Mouse (Mus musculus): Measurements from ENCODE around the gene Zfp503.

Gene Zfp503

DNA sequence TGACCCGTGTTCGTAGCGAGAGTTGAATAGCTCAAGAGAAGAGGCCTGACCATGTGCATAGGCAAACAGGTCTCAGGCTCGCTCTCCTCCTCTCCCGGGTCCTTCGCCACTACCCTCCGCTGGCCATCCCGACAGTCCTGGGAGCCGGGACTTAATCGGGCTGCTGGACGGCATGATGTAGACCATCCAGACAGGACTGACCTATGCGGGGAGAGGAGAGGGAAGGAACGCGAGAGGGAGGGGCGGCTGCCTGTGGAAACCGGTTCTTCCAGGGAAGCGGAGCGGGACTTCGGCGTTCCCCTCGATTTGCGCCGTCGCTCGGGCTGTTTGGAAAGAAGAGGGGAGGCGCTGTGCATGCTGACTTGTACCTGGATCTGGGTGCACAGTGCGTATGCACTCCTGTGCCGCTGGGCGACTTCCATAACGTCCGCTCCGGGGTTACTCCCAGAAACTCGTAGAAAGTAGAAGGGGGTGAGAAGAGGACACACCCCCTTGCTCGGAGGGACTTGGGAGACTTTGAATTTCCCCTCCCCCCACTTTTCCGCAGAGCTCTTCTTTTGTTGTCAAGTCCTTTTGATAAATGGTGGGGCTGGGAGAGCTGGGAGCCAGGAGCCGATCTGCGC lies at the start of gene Zfp503:
Gene Zfp503, minus strand, starts transcription at position 311 of the 623 bp plus-strand sequence.
- DNase-seq = no peak

DNA sequence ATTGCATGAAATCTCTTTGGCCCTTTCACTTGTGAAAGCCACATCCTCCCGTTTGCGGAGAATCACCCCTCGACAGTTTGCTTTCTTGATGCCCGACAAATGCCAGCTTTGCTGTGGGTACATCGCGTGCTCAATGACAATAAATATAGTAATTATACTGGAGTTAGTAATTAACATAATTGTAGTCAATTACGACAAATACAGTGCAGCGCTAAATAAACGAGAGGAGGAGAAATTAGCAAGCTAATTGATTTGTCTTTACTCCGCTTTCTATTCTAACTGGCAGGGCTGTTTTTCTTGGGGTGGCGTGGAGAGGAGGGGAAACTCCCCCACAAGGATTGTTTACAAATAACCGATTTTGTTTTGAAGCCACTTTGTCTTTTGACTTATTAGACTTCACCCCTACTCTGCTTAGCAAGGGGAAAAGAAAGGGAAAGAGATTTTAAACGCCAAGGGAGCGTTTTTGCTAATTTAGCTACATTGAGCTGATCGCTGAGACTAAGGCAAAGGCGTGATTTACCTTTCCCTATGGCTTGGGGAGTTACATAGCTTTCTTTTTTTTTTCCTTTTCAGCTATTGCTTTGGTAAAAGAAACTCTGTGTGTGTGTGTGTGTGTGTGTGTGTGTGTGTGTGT lies 48.2 kb upstream of the Zfp503 start:
- DNase-seq = no peak

DNA sequence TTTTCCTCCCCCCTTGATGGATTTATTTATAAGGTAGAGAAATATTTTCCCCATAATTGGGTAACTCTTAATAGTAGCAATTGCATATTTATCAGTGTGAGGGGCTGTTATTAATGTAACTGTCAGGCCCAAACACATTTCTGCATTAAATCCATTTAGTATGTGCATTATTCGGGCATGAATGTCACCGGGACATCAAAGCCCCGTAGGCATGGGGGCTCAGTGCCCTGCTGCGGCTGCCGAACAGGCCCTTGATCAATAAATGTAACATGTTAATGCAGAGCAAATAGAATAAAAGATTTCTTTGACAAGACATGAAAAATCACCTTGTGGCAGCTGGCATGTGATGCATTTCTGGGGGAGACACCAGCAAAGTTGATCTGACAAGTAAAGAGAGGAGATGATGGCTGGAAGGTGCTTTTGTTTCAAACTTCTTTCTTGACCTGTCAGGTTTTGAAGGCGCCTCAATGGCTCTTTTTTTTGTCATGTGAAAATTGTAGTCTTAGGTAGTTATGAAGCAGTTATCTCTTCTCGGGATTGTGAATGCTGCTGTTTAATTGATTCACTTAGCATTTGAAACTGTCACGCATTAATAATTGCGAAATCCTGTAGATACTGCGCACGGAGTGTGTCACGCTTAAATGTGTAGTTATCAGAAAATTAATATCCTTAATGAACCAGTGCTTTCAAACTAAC lies 47.5 kb upstream of the Zfp503 start:
- DNase-seq = no peak

DNA sequence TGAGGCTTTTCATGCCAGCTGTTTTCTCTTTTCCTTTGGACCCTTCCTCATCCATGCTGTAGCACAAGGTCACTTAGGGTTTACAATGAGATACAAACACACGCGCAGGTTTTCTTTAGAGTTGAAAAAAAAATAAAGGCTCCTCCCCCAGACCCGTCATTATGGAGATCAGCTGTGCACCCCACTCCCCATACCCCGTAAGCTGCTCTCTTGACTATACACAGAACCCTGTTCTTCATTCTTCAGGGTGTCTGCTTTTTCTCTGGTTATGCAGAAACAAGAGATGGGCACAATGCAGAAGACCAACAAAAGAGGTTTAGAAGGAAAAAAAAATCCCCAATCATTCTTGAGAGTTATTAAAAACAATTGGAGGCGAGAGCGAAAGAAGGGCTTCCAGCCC lies 46.9 kb upstream of the Zfp503 start:
- DNase-seq = no peak

DNA sequence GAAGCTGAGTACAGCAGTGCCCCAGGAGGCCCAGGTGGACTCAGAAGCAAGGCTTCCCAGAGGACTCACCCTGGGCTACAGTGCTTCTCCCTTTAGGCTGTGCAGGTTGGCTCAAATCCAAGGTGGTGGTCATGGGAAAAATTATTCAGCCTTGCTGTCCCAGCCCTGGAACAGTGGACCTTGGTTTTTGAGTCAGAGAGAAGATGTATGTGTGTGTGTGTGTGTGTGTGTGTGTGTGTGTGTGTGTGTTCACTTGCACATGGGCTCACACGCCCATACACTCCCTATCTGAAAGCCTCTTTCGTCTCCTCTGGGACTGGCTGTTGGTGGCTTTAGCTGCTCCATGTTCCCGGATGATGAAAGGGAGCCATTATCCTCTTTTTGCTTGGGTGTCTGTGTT lies 46.5 kb upstream of the Zfp503 start:
- DNase-seq = no peak

DNA sequence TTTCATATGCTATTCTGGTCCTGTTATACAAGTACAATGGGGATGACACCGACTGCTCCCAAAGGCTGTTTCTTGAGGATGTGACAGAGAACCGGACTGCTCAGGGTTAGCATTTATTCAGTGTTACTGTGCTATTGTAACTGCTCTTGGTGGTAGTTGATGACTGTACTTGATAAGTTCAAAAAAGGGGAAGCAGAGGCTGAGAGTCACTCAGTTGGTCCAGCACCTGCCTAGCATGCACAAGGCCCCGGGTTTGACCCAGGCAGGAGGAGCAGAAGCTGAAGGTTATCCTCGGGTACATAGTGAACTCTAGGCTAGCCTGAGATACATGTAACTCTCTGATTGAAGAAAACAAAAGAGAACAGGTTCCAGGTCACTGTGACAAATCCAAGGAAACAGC lies 34.1 kb upstream of the Zfp503 start:
- DNase-seq = no peak

DNA sequence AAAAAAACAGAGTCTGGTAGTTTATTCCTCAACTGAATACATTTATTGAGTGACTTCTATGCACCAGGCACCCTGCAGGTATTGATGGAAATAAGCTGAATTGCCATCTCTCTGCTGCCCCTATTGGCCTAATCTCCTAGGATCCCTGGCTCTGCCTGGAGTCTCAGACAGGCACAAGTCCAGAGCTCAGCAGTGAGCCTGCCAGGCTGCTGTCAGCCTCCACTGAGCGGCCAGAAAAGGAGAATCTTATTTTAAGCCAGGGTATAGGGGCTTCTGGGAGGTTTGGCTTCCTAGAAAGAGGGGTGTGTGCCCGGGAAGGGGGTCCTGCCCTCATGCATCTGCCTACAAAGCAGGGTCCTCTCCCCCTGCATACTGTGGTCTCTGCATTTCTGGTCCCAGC lies 31.5 kb upstream of the Zfp503 start:
- DNase-seq = peak; percentile 12

DNA sequence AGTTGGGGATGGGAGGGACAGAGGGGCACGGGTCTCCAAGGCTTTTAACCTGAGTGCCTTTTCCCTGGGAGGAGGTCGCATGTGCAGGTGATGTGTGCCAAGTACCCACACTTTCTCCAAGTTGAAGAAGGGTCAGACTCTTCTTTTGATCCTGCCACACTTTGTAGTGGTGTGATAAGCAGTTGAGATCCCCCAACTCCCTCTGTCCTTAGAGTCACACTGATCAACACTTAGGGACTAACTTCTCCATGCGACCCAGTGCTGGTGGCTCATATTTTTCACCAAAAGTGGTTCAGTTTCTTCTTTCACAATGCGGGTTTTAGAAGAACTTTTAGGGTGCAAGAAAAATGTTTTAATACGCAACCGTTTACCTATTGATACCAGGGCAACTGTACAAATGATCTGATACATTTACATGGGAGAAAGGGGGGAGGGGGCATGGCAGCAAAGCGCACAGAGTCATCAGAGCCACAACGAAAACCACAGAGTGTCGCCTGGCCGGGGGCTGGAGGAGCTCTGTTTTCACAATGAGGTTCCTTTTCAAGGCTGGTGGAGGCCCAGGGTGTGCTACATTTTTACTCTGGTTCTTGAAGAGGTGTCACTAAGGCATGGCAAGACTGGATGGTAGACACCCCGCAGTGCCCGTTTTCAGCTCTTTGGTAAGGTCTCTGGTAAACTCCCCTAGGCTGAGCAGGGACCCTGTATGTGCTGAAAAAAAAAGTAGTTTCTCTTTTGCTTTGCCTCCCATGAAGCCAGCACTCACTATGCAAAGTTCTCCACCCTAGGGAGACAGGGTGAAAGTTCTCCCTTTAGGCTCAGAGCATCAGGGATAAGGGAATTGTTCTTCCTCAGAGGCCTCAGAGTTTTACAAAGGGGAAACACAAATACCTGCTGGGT lies 30.8 kb upstream of the Zfp503 start:
- DNase-seq = no peak

DNA sequence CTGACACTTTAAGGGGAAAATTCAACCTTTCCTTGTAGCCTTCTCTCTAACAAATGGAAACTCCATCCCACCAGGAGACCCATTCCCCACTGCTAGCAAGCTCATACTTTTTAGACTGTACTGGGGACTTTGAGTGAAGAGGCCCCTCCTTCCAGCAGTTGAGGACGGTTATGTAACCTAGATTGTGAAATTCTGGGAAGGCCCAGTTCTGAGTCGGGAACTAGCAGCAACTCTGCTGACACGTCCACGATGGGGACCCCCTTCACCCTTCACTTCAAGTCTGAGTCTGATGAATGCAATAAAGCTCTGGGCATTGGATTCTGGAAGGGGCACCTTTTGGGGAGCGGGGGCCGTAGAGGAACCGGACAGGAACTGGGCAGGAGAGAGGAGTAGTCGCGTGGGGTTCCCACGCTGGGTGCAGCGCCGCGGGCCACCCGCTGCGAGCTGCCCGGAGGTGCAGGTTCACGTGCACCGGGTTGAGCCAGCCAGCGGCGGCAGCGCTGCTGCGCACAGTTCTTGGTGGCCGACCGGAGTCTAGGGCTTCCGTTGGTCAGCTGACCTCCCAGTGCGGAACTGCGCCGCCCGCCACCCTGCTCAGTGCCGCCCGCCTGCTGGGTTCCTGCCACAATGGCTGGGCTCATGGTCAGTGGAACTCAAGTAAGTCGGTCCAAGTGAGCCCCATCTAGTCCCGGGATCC lies 30.0 kb upstream of the Zfp503 start, which contains the start of gene Lrmda:
Gene Lrmda, plus strand, starts transcription at position 461 of the 697 bp plus-strand sequence.
- DNase-seq = peak; percentile 2

DNA sequence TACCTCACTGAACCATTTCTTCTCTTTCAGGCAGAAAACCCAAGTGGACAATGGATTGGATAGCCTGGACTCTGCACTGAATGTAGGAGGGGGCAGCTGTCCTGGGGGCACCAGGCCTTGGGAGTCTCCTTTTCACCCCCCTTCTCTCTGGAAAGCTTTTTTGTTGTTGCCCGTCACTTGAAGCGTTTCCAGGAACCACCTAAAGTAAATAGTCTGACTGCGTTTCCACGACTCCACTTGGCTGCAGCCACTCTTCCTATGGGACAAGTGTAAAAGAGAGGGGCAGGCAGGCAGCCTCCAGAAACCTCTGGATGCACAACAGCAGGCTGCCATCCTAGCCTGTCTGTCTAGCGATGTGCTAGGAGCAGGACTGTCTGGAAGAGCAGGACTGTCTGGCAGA lies 27.6 kb upstream of the Zfp503 start:
- DNase-seq = no peak

DNA sequence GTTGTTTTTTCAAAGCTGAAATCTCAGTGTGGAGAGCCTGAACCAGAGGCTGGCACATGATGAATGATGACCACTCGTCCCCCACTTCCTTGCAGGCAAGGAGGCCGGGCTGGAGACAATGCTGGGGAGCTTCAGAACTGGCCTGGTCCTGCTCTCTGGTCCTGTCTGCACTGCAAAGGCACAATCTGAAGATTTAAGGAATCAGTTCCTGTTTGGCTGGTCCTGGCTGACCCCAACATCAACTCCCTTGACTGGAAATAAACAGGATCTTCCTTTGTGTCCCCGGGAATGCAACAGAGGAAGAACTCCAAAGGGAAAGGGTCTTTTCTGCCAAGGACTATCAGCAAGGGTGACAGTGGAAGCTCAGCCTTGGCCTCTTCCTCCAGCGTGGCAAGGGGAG lies 25.4 kb upstream of the Zfp503 start:
- no peak for DNase-seq

DNA sequence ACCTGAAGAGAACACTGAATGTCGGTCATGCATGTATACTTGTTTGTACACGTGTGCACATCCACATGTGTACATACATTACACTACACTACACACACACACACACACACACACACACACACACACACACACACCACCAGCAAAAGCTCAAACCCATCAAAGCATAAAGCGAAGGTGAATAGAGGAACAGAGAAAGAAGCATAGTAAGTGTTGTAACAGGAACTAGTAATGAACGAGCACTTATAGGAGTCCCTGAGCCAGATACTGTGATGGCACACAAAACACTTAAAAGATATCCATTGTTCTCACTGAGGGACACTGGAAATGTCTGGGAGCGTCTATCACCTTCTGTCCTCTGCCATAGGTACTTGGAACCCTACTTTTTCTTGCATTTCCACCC lies 24.9 kb upstream of the Zfp503 start:
- DNase-seq = no peak

DNA sequence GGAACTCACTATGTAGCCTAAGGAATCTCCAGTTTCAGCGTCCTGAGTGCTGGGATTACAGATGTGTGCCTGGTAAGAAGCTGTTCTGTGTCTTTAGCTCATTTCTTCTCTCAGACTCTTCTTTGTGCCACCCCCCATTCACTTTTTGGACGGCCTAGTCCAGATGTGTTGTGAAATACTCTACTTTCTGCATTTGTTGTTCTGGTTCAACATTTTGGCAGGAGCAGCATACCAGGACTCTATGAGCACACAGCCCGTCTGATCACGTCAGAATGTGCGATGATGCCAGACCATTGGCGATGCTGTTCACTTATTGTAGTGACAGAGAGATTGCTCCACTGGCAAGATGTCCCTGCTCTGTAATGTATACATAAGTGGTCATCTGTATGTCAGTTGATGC lies 17.6 kb upstream of the Zfp503 start:
- no peak for DNase-seq

DNA sequence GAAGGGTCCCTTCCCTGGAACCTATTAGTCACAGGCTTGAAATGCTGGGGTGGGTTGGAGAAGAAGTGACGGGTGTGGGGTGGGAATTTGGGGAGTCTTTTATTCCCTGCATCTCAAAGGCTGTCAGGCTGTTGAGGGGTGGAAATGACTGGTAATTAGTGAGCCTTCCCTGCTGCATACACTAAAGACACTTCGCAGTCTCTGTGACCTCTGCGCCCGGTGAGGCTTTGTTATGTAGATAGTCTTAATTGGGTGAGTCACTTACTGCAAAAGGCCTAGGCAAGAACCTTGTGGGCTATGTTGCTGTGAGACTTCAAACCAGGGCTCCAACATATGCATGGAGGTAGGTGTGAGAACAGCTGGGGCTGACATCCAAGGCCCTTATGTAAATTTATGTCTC lies 15.5 kb upstream of the Zfp503 start:
- no peak for DNase-seq

DNA sequence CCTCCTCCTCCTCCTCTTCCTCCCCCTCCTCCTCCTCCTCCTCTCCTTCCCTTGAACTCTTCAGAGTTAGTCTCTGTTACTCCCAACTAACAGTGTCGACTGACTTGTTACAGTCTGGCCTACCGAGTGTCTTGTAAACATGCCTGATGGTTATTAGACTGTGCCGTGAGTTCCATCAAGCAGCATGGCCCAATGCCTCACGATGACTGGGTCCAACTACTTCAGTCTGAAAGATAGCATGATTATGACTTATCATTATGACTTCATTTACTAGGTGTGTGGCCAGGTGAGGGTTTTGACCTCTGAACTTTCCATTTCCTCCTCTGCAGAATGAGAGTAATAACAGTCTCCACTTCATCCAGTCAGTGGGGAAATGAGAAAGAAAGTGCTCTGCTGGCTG lies 14.2 kb upstream of the Zfp503 start:
- no peak for DNase-seq

DNA sequence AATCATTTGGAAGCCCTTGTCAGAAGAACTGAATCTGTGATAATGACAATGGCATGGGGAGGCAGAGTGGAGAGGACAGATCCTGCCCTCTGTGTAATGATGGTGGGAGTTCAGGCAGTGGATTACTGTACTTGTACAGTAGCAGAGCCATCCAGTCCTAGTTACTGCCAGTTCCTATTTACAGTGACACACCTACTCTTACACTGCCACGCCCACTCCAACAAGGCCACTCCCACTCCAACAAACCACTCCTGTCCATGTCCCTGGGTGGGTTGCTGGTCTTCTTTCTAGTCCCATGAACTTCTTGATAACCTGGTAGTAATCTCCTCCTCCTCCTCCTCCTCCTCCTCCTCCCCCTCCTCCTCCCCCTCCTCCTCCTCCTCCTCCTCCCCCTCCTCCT lies 13.8 kb upstream of the Zfp503 start:
- no peak for DNase-seq

DNA sequence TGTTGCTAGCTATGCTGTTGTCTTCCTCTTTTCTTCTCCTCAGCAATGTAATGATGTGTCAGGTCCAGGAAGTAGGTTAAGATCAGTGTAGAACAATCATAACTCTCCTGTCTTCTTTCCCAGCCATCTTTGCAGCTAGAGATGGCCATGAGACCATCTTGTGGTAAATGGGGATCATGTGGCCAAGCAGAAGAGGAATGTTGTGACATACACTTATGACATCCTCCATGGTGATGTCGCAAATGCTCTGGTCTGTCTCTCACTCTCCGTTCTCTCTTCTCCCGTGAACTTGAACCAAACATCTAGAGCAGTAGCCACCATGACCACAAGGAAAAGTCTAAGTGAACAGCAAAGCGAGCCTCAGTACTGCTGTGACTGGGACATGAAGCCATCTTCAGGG lies 10.2 kb upstream of the Zfp503 start:
- no peak for DNase-seq

DNA sequence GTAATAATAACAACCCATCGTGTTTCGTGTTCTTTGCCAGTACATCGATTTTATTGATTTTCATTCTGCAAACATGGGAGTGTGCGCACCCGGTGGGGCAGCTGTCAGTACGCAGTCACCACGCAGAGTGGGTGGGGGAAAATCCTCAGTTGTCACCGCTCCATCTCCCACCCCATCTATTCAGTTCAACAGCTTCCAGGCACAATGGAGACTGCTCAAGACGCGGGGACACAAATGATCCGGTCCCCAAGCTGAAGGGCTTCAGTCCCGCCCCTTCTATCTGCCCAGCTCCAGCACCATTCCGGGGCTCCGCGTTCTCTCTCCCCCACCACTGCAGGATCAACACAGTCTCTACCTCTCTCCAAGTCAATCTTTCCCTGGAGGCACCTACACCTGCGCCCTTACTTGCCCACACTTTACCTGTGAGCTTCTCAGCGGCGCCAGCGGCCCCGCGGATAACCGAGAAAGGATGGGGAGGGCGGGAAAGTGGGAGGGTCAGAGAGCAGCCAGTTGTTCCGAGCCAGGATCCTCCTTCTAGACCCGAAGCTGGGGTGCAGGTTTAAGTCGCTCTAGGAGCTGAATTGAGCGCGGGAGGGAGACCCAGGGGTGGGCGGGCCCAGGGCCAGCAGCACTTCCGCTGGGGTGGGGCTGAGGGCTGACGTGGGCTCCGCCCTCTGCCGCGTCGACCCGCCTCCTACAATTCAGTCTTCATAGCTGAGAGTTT lies 5.8 kb upstream of the Zfp503 start:
- no peak for DNase-seq

DNA sequence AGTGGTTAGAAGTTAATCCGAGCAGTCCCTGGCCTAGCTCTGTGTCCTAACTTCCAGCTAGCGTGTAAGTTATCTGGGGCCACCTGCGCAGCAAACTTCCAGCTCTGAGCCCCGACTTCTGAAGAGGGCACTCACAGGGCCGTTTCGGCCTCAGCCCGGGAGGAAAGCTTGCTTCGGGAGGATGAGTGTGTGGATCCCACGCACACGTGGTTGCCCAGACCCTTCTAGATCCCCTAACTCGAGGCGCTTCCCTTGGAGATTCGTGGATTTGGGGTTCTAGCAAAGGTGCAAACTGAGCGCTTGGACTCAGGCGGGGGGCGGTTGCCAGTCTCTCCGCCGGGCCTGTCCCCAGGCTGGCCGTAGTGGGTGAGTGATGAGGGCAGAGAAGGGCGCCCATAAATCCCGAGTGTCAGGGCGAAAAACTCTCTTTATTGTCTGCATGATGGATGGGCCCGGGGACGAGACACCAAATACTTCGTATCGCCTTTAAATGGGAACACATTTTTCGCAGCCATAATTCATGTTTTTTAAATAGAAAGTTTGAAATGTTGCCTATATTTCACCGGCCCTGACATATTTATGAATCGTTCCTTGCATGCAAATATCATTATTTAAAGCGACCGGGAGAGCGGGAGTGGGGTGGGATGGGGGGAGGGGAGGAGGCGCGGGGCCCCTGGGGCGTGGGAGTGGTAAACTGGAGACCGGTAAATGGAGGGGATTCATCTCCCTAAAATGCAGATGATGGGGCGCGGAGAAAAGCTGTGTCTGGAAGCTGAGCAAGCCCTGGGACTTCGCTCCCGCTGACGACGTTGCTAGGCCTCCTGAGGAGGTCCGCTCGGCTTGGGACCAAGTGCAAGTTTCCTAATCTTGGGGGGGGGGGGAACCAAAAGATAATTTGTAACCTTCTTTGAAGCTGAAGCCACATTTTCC lies 4.9 kb upstream of the Zfp503 start:
- no peak for DNase-seq

DNA sequence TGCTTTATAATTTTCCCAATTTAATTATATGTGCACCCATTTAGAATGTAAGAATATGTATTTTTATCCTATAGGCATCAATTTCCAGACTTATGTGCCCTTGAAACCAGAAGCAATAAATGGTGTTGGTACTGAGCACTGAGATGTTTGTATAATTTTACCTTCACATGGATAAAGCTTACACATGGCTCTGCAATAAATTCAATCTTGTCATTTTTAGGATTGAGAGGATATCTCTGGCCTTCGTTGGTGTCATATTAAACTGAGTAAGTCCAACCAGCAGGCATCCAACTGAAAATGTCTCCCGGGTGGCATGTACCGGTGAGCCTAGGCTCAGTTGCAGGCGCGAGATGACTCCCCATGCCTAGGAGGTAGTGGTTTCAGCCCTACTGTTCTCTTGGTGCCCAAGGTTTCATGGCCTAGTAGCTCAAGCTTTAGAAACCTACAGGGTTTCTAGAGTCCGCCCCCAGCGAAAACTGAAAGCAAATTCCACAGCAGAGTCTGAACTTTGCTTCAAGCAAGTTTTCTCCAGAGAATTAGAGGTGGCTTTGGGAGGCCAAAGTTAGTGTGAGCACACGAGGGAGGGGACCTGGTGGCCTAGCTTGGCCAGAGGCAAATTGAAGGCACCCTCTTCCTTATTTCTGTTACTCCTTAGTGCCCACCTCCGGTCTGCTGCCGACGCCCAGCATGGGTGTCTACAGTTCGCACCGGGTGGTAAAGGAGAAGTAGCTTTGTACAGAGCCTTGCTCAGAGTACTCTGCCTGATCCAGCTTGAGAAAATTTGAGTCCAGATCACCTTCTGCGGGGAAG lies 4.1 kb upstream of the Zfp503 start:
- DNase-seq = no peak

Measured in cerebellum, adult 11 months (tissue).